Comparison of ENCODE assay signal across 22 mouse cellular contexts in the genomic region with DNA sequence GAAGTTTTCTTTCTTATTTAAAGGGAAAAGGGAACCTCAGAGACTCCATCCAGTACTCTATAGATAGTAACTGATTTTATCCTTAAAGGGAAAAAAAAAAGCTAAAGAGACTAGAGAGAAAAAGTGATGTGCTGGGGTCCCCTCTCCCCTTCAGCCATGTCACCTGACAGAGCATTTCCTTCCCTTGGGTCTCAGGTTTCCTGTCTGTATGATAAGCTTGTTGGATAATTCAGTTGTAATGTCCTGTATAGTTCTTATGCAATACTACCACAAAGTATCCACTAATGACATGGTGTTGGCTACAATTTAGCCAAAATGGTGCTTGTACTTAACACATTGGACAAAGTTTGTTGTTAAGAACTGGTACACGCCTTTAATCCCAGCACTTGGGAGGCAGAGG. TPM values are rescaled to one million over a fixed set of nuclear protein-coding genes. Genes with fewer than 3 reads are reported as not detected.
A peak's percentile ranks its signal among the peaks of the same experiment; 100 is the strongest.
DNase-seq lines count a peak whose midpoint lies in the region; ATAC-seq lines count a peak whose summit lies in the region.
"Had no signal": no experiment of that assay in that cellular context is flagged by ENCODE, and none has a peak within 500 bp of the region (broad histone marks: within the 10 kb centered on the region; RNA-seq: fewer than 3 reads in every experiment).

No protein-coding gene starts in this region.

- peaks cover 4% of the 10 kb centered on the region; the same call in 1 of the 2 replicates for H3K36me3 ChIP-seq in heart, embryonic 15.5 days
- H3K36me3 ChIP-seq in megakaryocyte, embryonic 14.5 days (replicated peaks; ENCODE audit: low read length) = peaks cover 69% of the 10 kb centered on the region
- peaks cover 18% of the 10 kb centered on the region for H3K36me3 ChIP-seq in embryonic facial prominence, embryonic 10.5 days (replicated peaks)

- no peaks in the 10 kb centered on the region for H3K9me3 ChIP-seq in heart, embryonic 15.5 days (replicated peaks)
- no peaks in the 10 kb centered on the region for H3K9me3 ChIP-seq in megakaryocyte, embryonic 14.5 days
- H3K9me3 ChIP-seq in embryonic facial prominence, embryonic 10.5 days = no peaks in the 10 kb centered on the region
- H3K9me3 ChIP-seq: forebrain, embryonic 10.5 days; hindbrain, embryonic 12.5 days had no signal

- no peaks in the 10 kb centered on the region for H3K27me3 ChIP-seq in heart, embryonic 15.5 days
- H3K27me3 ChIP-seq in megakaryocyte, embryonic 14.5 days (replicated peaks) = no peaks in the 10 kb centered on the region
- H3K27me3 ChIP-seq in embryonic facial prominence, embryonic 10.5 days (replicated peaks; ENCODE audit: low read depth, poor library complexity, severe bottlenecking) = no peaks in the 10 kb centered on the region
- H3K27me3 ChIP-seq: hindbrain, embryonic 12.5 days had no signal

- H3K9ac ChIP-seq in heart, embryonic 15.5 days = no peak overlapping the region
- H3K9ac ChIP-seq: hindbrain, embryonic 12.5 days had no signal

- no peak overlapping the region for H3K4me2 ChIP-seq in heart, embryonic 15.5 days
- H3K4me2 ChIP-seq: heart, embryonic 11.5 days; hindbrain, embryonic 12.5 days had no signal

- WGBS in heart, embryonic 15.5 days = 83% methylated on average over 1 of the region's 1 CpGs
- WGBS in embryonic facial prominence, embryonic 10.5 days = 90% methylated on average over 1 of the region's 1 CpGs

- ATAC-seq in heart, embryonic 15.5 days (replicated peaks; ENCODE audit: insufficient number of reproducible peaks, insufficient read depth, low FRiP score, low read depth) = no peak
- ATAC-seq in common myeloid progenitor, adult 5-6 weeks (replicated peaks; ENCODE audit: low read depth, poor library complexity, severe bottlenecking) = peak; percentile 58
- ATAC-seq: forebrain, embryonic 14.5 days; hindbrain, embryonic 16.5 days; inflammation-experienced regulatory T-cells, adult 6 months had no signal

- no peak for DNase-seq in heart, postnatal 4 days
- DNase-seq in 416B (ENCODE audit: low read depth) = peak; percentile 92
- DNase-seq in embryonic facial prominence, embryonic 10.5 days (ENCODE audit: low spot score) = no peak
- no peak for DNase-seq in embryo, embryonic 10 days (ENCODE audit: low spot score)
- no peak for DNase-seq in thymus, postnatal 10 days (ENCODE audit: low spot score in 2 of 2)
- DNase-seq: adrenal gland, adult 2 months; adrenal gland, postnatal 25 days; cerebellum, adult 8-10 months; gastrocnemius, postnatal 10 days had no signal

- H3K4me3 ChIP-seq in heart, embryonic 15.5 days = no peak overlapping the region
- H3K4me3 ChIP-seq in megakaryocyte, embryonic 14.5 days (replicated peaks) = peak overlapping the region; percentile 65
- H3K4me3 ChIP-seq in embryonic facial prominence, embryonic 10.5 days = no peak overlapping the region
- H3K4me3 ChIP-seq: erythroblast, embryonic 14.5 days; forebrain, embryonic 10.5 days; heart, adult 2 months; hindbrain, embryonic 12.5 days had no signal

- H3K4me1 ChIP-seq in heart, embryonic 15.5 days (replicated peaks) = peaks cover 43% of the 10 kb centered on the region
- peaks cover 92% of the 10 kb centered on the region for H3K4me1 ChIP-seq in megakaryocyte, embryonic 14.5 days
- peaks cover 18% of the 10 kb centered on the region for H3K4me1 ChIP-seq in embryonic facial prominence, embryonic 10.5 days

- H3K27ac ChIP-seq in heart, embryonic 15.5 days = 0 out of 2 replicates have a peak overlapping the region, but pooled peaks have one; percentile 14
- no peak overlapping the region for H3K27ac ChIP-seq in embryonic facial prominence, embryonic 10.5 days (replicated peaks)
- H3K27ac ChIP-seq: forebrain, embryonic 10.5 days; heart, adult 2 months had no signal

RNA-seq across cellular contexts. Expression of a gene that starts 9.1 kb away (rescaled TPM):
- polyA plus RNA-seq in heart, embryonic 15.5 days (2015; fragmentation: Nextera tagmentation; extraction: Ambion mirVana) = 21.0 and 29.3 TPM in 2 replicates
- 10 to 100 TPM; 13.5 to 16.5 TPM for total RNA-seq in heart, postnatal 4 days (2021)
- total RNA-seq in common myeloid progenitor, adult 5-6 weeks (2017) = 88.5 and 103 TPM in 2 replicates
- polyA plus RNA-seq in megakaryocyte, embryonic 14.5 days (2012; ENCODE audit: insufficient read depth, low replicate concordance) = 4.1 and 14.0 TPM in 2 replicates
- polyA plus RNA-seq in embryonic facial prominence, embryonic 10.5 days (2016; fragmentation: Nextera tagmentation; extraction: Ambion mirVana) = 86.2 and 87.5 TPM in 2 replicates

RNA-seq across cellular contexts. Expression of a gene that starts 25.3 kb away (rescaled TPM):
- 0.05 and 0.08 TPM in 2 replicates for polyA plus RNA-seq in heart, embryonic 15.5 days (2015; fragmentation: Nextera tagmentation; extraction: Ambion mirVana)
- total RNA-seq in heart, postnatal 4 days (2021) = under 1 TPM; 0.16 to 0.33 TPM
- 0.27 TPM in 1 of 2 replicates, not detected in the other for total RNA-seq in common myeloid progenitor, adult 5-6 weeks (2017)
- not detected in 2 replicates for polyA plus RNA-seq in megakaryocyte, embryonic 14.5 days (2012; ENCODE audit: insufficient read depth, low replicate concordance)
- 0.06 and 0.15 TPM in 2 replicates for polyA plus RNA-seq in embryonic facial prominence, embryonic 10.5 days (2016; fragmentation: Nextera tagmentation; extraction: Ambion mirVana)
- total RNA-seq: adrenal gland, postnatal 25 days had no signal
- polyA plus RNA-seq: adrenal gland, adult 2 months; C2C12; erythroblast, embryonic 14.5 days; forebrain, embryonic 10.5 days; heart, embryonic 11.5 days; heart, embryonic 16.5 days had no signal
